Mouse (Mus musculus) embryonic stem cell, embryonic (primary cell): Measurements from ENCODE around the gene Trp63.

ENCODE experiments used
- CTCF ChIA-PET, 4 experiments: fragments of 300-600 bp in 2 of 4; fragments of 350-600 bp in 2 of 4; sonication (Branson Sonifier 250); formaldehyde crosslinking; loops; one replicate each; lab custom pipeline; 2022; ENCODE audit warnings: inconsistent platforms in 2 of 4; lab: Charles Lee
- POLR2A ChIA-PET, 4 experiments: fragments of 300-600 bp in 2 of 4; fragments of 350-600 bp in 2 of 4; sonication (Branson Sonifier 250); formaldehyde crosslinking; loops; one replicate each; lab custom pipeline; 2022; ENCODE audit warnings: antibody characterized with exemption in 4 of 4, inconsistent platforms in 1 of 4; lab: Charles Lee

The Trp63 gene

GRCm38 (mm10) chr16:25849593-25850464, 166.3 kb downstream of the Trp63 start:
- POLR2A ChIA-PET, result no interaction called here
- CTCF ChIA-PET, result no interaction called here

GRCm38 (mm10) chr16:25860731-25861505, 177.4 kb downstream of the Trp63 start:
- POLR2A ChIA-PET, result interaction anchor here in 2 of 4 experiments (0.6 to 1.0 kb wide), 3 partner anchors 11 to 83 kb away, joined by 3 read pairs; no protein-coding TSS in a partner anchor

GRCm38 (mm10) chr16:25865096-25865869, 181.7 kb downstream of the Trp63 start:
- ChIA-PET POLR2A (no interaction called here), CTCF (interaction anchor here in 1 of 4 experiments (0.6 kb wide), 1 partner anchor 77 kb away, joined by 3 read pairs; no protein-coding TSS in a partner anchor)

More at GRCm38 (mm10) chr16:25860731-25861505, 177.4 kb downstream of the Trp63 start:
- CTCF ChIA-PET, result no interaction called here

- ChIA-PET CTCF (no interaction called here), POLR2A (interaction anchor here in 1 of 4 experiments (0.9 kb wide), 1 partner anchor 11 kb away, joined by 3 read pairs; no protein-coding TSS in a partner anchor)
Measured at GRCm38 (mm10) chr16:25871503-25871902, 187.9 kb downstream of the Trp63 start.

GRCm38 (mm10) chr16:25875681-25876080, 192.1 kb downstream of the Trp63 start:
- ChIA-PET CTCF (no interaction called here), POLR2A (no interaction called here)

- ChIA-PET POLR2A (no interaction called here), CTCF (no interaction called here)
Measured at GRCm38 (mm10) chr16:25877416-25877965, 193.9 kb downstream of the Trp63 start.

- POLR2A ChIA-PET, result no interaction called here
- CTCF ChIA-PET, result no interaction called here
Measured at GRCm38 (mm10) chr16:25878116-25878515, 194.6 kb downstream of the Trp63 start.

GRCm38 (mm10) chr16:25899071-25899470, 215.5 kb downstream of the Trp63 start:
- CTCF ChIA-PET, result no interaction called here
- POLR2A ChIA-PET, result no interaction called here

GRCm38 (mm10) chr16:25899657-25900056, 216.1 kb downstream of the Trp63 start:
- ChIA-PET CTCF (no interaction called here), POLR2A (no interaction called here)

- ChIA-PET CTCF (no interaction called here), POLR2A (interaction anchor here in 1 of 4 experiments (0.6 kb wide), 1 partner anchor 377 kb away, joined by 5 read pairs; no protein-coding TSS in a partner anchor)
Measured at GRCm38 (mm10) chr16:25900389-25900908, 216.9 kb downstream of the Trp63 start.

- CTCF ChIA-PET, result no interaction called here
- POLR2A ChIA-PET, result no interaction called here
Measured at GRCm38 (mm10) chr16:25912185-25912584, 228.6 kb downstream of the Trp63 start.

- ChIA-PET POLR2A (no interaction called here), CTCF (no interaction called here)
Measured at GRCm38 (mm10) chr16:25934181-25934580, 250.6 kb downstream of the Trp63 start.
